Mouse (Mus musculus): ENCODE data around the gene Ddr2.

DNA sequence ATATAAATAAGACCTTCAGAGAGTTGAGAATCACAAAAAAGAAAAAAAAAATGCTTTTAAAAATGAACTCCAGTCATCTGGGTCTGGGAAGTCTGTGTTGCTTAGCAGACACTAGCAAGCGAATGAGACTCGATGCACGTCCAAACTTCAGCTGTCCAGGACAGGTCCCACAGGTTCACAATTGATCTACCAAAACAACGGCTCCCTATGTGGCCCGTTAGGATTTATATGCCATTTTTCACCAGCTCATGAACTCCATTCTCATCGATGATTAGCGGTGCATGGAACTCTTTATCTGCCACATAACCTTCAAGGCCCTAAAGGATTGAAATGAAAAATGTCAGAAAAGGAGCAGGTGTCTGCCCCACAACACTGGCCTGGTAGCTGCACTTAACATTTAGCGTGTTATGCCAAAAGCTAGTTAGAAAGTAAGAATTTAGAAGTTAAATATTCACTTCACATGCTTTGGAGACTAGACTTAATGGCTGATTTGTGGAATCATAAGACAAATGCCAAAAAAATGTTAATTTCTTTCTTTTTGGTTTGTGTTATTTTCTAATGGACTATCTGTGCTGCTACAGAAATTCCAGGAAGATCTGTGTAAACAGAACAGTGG is 31.8 kb upstream of the Ddr2 start:
- no peak for TF ChIP-seq CTCF (IDR thresholded peaks at IDR 0.05; ENCODE audit: insufficient read depth, low read depth, low read length)
- no peak for TF ChIP-seq POLR2A (IDR thresholded peaks at IDR 0.05; ENCODE audit: insufficient read depth, low read depth, low read length)
